Mouse (Mus musculus) intestine, embryonic 14.5 days (tissue): Measurements from ENCODE around the gene Cfap221. TPM values are rescaled to one million over a fixed set of nuclear protein-coding genes. Genes with fewer than 3 reads are reported as not detected.

Experiments
- ATAC-seq: fragments of 200-750 bp; cut with Nextera tagmentation; replicated peaks from 2 replicates; pipeline ENCODE4 v1.8.0; 2017; ENCODE audit warnings: low read depth, moderate number of reproducible peaks, moderate TSS enrichment, moderate library complexity; ENCODE audit not compliant: low FRiP score, low TSS enrichment
- DNase-seq: peaks from one replicate; pipeline ENCODE4 v3.0.0-alpha.2; 2018; ENCODE audit warnings: low spot score
- H3K27ac ChIP-seq: fragments of 300-500 bp; sonication (generic); 2 replicates; pipeline ENCODE4 v1.5.1; 2014; ENCODE audit warnings: low read depth, mild to moderate bottlenecking, control low read depth
- H3K27me3 ChIP-seq: fragments of 300-500 bp; sonication (generic); replicated peaks from 2 replicates; pipeline ENCODE4 v1.6.1; 2014; ENCODE audit warnings: low read length, control low read depth; ENCODE audit not compliant: control insufficient read depth, insufficient read depth
- H3K36me3 ChIP-seq: fragments of 300-500 bp; sonication (generic); 2 replicates; pipeline ENCODE4 v1.6.1; 2014; ENCODE audit warnings: low read length, control low read depth; ENCODE audit not compliant: control insufficient read depth, insufficient read depth
- H3K4me1 ChIP-seq: fragments of 300-500 bp; sonication (generic); replicated peaks from 2 replicates; pipeline ENCODE4 v1.6.1; 2014; ENCODE audit warnings: low read length, control low read depth, mixed read lengths; ENCODE audit not compliant: control insufficient read depth, insufficient read depth
- H3K4me2 ChIP-seq: fragments of 300-500 bp; sonication (generic); 2 replicates; pipeline ENCODE4 v1.6.1; 2014; ENCODE audit warnings: low read length
- H3K4me3 ChIP-seq: fragments of 300-500 bp; sonication (generic); 2 replicates; pipeline ENCODE4 v1.5.1; 2014; ENCODE audit warnings: low read depth, low read length, control low read depth, mixed read lengths
- H3K9ac ChIP-seq: fragments of 300-500 bp; sonication (generic); 2 replicates; pipeline ENCODE4 v1.6.1; 2014; ENCODE audit warnings: mild to moderate bottlenecking, low read length
- H3K9me3 ChIP-seq: fragments of 300-500 bp; sonication (generic); 2 replicates; pipeline ENCODE4 v1.6.1; 2016; ENCODE audit warnings: low read length, control low read depth; ENCODE audit not compliant: control insufficient read depth
- WGBS: fragments of 180-500 bp; shearing (Covaris S2); extraction: QIAGEN DNeasy Blood & Tissue Kit; methylation state at CpG from one replicate; pipeline ENCODE4 v1.1.7; 2014; 5-methylcytosine and 5-hydroxymethylcytosine counted together
- polyA plus RNA-seq: library from polyadenylated mRNA; unstranded; fragments of >200 nt; fragmentation: Nextera tagmentation; extraction: Ambion mirVana; gene quantifications from 2 replicates; pipeline ENCODE4 v1.2.1, GENCODE M21; 2014

Gene Cfap221
- polyA plus RNA-seq, 1 experiment from 2014 or later, result 0.18 TPM

DNA sequence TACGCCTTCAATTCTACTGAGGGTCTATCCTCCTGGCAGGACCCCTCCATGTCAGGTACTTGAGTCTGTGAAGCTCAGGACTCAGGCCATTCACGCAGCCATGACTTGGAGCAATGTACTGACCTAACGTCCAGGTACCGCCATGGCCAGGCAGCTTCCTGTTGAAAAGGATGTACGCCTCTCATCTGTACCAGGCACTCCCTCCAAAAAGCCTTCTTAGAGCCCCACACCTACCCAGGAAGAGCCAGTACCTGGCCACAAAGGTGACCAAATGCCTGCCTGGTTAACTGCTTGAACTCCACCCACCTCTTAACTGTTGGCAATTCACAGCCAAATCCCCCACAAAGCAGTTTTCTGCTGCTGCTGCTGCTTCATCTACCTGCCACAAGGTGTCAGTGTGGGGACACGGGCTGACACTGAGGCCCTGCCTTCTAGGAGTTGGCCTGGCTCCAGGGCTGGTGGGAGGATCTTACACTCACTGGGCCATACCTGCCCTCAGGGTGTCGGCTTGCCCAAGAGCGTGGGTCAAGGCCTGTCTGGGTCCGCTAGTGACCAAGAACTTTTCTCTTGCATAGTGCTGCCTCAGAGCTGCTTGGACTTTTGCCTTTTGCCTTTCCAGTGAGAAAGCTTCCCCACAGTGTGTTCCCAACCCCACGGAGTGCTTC lies 35.9 kb upstream of the Cfap221 start:
- peak; percentile 78 for ATAC-seq
- H3K9ac ChIP-seq, result no peak overlapping the region

DNA sequence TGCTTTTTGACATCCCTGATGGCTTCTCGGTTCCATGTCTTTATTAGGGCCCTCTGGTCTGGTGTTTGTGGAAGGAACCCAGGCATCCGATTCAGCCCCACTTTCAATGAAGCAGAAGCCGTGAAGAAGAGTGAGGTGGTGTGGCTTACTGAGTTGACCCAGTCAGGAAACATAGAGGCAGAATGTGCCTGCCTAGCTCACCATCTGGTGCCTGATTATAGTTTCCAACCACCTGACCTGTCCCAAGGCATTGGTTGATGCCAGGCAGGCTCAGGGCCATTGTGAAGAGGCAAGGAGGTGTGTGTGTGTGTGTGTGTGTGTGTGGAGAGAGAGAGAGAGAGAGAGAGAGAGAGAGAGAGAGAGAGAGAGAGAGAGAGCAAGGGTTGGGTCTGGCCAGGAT lies 33.4 kb upstream of the Cfap221 start:
- H3K27me3 ChIP-seq, result no peaks in the 10 kb centered on the region
- ATAC-seq (no peak), DNase-seq (no peak)
- H3K27ac ChIP-seq, result no peak overlapping the region
- no peak overlapping the region for H3K4me2 ChIP-seq
- no peaks in the 10 kb centered on the region for H3K4me1 ChIP-seq
- no peaks in the 10 kb centered on the region for H3K36me3 ChIP-seq
- 88% methylated on average over 3 of the region's 3 CpGs for WGBS
- H3K4me3 ChIP-seq, result no peak overlapping the region
- no peak overlapping the region for H3K9ac ChIP-seq
- H3K9me3 ChIP-seq, result no peaks in the 10 kb centered on the region

More for the DNA sequence above, 35.9 kb upstream of the Cfap221 start:
- peak; percentile 81 for DNase-seq
- H3K27me3 ChIP-seq, result no peaks in the 10 kb centered on the region
- H3K9me3 ChIP-seq, result no peaks in the 10 kb centered on the region
- H3K4me3 ChIP-seq, result no peak overlapping the region
- no peak overlapping the region for H3K4me2 ChIP-seq
- H3K27ac ChIP-seq, result no peak overlapping the region
- 43% methylated on average over 10 of the region's 10 CpGs for WGBS
- no peaks in the 10 kb centered on the region for H3K4me1 ChIP-seq
- no peaks in the 10 kb centered on the region for H3K36me3 ChIP-seq

- no peak overlapping the region for H3K4me2 ChIP-seq
- H3K27me3 ChIP-seq, result no peaks in the 10 kb centered on the region
- DNase-seq, result no peak
- H3K4me3 ChIP-seq, result no peak overlapping the region
- no peaks in the 10 kb centered on the region for H3K36me3 ChIP-seq
- no peaks in the 10 kb centered on the region for H3K9me3 ChIP-seq
- H3K9ac ChIP-seq, result no peak overlapping the region
- WGBS, result 74% methylated on average over 4 of the region's 4 CpGs
- H3K27ac ChIP-seq, result no peak overlapping the region
- no peak for ATAC-seq
- H3K4me1 ChIP-seq, result peaks cover 7% of the 10 kb centered on the region; the same call in 1 of the 2 replicates
Measured at GRCm38 (mm10) chr1:120027693-120028092, 30.7 kb upstream of the Cfap221 start.

DNA sequence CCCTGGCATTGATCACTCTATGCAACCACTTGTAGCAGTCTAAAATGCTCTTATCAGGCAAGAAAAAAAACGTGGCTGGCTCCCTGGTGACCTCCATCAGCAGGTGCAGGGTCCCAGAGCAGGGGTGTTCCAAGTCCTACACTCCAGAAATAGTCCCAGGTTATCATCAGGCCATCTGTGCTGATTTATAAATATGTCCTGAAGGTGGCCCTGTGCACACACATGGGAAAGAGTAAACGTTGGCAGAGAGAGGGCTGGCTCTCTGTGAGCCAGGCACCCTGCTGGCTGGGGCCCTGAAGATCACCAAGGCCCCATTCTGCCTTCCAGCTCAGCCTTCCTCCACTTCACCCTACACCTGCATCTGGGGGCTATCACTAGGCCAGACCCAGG lies 28.0 kb upstream of the Cfap221 start:
- 6% methylated on average over 2 of the region's 2 CpGs for WGBS
- Histone ChIP-seq H3K4me3 (no peak overlapping the region), H3K9me3 (no peaks in the 10 kb centered on the region), H3K4me2 (no peak overlapping the region), H3K9ac (no peak overlapping the region), H3K4me1 (peaks cover 7% of the 10 kb centered on the region; the same call in 1 of the 2 replicates), H3K27me3 (no peaks in the 10 kb centered on the region), H3K27ac (no peak overlapping the region), H3K36me3 (no peaks in the 10 kb centered on the region)
- DNase-seq, result no peak
- ATAC-seq, result peak; percentile 30; the same call in 1 of the 2 replicates

DNA sequence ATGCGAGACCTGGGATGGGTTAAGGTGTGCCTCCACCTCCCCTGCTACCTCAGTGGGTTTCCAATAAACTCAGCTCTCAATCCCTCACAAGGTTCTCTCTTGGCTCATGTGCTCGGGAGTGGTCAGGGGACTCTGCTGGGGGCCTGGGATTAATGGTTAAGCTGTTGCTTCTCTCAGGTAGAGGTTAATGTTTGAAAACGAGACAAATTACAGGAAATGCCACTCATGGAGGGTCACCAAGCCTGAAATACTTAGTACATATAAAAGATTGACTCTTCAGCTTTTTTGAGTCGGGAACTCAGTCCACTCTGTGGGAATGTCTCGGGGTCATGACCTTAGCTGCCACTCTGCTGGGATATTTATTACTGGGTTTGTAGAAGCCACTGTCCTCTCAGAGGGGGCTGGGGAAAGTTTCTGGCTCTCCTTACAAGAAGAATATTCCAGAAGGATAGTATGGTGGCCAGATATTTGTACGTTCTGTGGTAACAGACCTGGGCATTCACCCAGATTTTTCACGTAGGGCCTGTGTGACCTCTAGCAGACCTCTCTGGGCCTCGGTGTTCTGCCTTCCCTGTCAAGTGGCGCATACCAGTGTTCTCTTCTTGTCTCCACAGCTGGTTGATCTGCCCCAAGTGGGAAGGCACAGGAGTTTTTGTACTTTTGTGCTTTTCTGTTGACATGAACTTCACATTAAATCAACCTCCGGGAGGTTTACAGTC lies 27.5 kb upstream of the Cfap221 start:
- no peak overlapping the region for H3K9ac ChIP-seq
- 37% methylated on average over 10 of the region's 10 CpGs for WGBS
- H3K4me3 ChIP-seq, result no peak overlapping the region
- no peaks in the 10 kb centered on the region for H3K36me3 ChIP-seq
- H3K4me1 ChIP-seq, result peaks cover 7% of the 10 kb centered on the region; the same call in 1 of the 2 replicates
- ATAC-seq (0 out of 2 replicates have a peak, but pooled peaks have one; percentile 36), DNase-seq (no peak)
- no peaks in the 10 kb centered on the region for H3K27me3 ChIP-seq
- H3K4me2 ChIP-seq, result no peak overlapping the region
- no peaks in the 10 kb centered on the region for H3K9me3 ChIP-seq
- H3K27ac ChIP-seq, result no peak overlapping the region

DNA sequence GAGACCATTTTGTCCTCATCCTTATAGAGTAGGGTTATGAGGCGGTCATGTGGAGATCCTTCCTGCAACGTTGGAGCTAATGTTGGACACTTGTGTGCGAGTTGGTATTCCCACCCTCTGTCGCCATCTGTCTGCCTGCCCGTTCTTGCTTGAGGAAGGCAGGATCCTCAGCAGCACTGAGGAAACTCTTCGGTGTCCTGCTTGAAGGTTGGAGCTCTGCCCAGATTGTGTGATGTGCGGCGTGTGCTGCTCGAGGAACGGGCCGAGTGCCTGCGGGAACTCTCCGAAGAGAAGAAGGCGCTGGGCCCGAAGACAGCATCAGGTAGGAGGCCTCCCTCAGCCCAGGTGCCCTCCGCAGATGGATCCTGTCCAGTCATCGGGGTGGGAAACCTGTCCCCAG lies 24.9 kb upstream of the Cfap221 start:
- Histone ChIP-seq H3K4me2 (no peak overlapping the region), H3K9me3 (no peaks in the 10 kb centered on the region), H3K9ac (no peak overlapping the region), H3K36me3 (no peaks in the 10 kb centered on the region), H3K27ac (no peak overlapping the region), H3K4me1 (peaks cover 7% of the 10 kb centered on the region; the same call in 1 of the 2 replicates), H3K27me3 (no peaks in the 10 kb centered on the region), H3K4me3 (no peak overlapping the region)
- ATAC-seq (no peak), DNase-seq (no peak)
- WGBS, result 87% methylated on average over 17 of the region's 17 CpGs

- WGBS, result 64% methylated on average over 7 of the region's 7 CpGs
- ATAC-seq (no peak), DNase-seq (no peak)
- Histone ChIP-seq H3K9ac (no peak overlapping the region), H3K4me1 (peaks cover 7% of the 10 kb centered on the region; the same call in 1 of the 2 replicates), H3K4me3 (no peak overlapping the region), H3K27me3 (no peaks in the 10 kb centered on the region), H3K27ac (no peak overlapping the region), H3K36me3 (no peaks in the 10 kb centered on the region), H3K9me3 (no peaks in the 10 kb centered on the region), H3K4me2 (no peak overlapping the region)
Measured at GRCm38 (mm10) chr1:120020322-120020897, 23.4 kb upstream of the Cfap221 start.

GRCm38 (mm10) chr1:120019428-120019827 lies 22.4 kb upstream of the Cfap221 start:
- Histone ChIP-seq H3K4me1 (peaks cover 4% of the 10 kb centered on the region; the same call in 1 of the 2 replicates), H3K36me3 (no peaks in the 10 kb centered on the region), H3K9me3 (no peaks in the 10 kb centered on the region), H3K4me2 (no peak overlapping the region), H3K27ac (no peak overlapping the region), H3K27me3 (no peaks in the 10 kb centered on the region), H3K4me3 (no peak overlapping the region), H3K9ac (no peak overlapping the region)
- ATAC-seq (no peak), DNase-seq (no peak)
- 80% methylated on average over 12 of the region's 12 CpGs for WGBS
